ENCODE assay signal across 8 mouse cellular contexts in the genomic region with DNA sequence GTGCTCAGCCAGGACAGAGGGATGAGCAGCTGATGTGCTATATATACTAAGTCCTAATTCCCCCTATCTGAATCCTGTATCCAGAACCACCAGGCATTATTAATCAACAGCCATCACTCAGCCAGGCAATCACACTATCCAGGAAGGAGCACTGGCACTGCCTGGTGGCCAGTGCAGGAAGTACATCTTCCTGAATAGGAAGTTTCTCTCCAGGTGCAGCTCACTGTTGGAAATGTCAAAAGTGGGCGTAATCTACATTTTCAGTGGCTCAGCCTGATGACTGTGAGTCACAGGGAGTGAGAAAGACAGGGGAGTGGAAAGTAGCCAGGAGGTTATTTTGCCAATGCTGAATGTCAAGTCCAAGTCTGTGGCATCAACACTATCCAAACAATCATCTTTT. TPM values are rescaled to one million over a fixed set of nuclear protein-coding genes. Genes with fewer than 3 reads are reported as not detected.
DNase-seq lines count a peak whose midpoint lies in the region; ATAC-seq lines count a peak whose summit lies in the region.

No protein-coding gene starts in this region.

- peaks cover 54% of the 10 kb centered on the region for H3K36me3 ChIP-seq in forebrain, embryonic 10.5 days (replicated peaks)
- peaks cover 25% of the 10 kb centered on the region for H3K36me3 ChIP-seq in forebrain, embryonic 16.5 days (ENCODE audit: control insufficient read depth, insufficient read depth)

- H3K27ac ChIP-seq in forebrain, embryonic 10.5 days = no peak overlapping the region
- no peak overlapping the region for H3K27ac ChIP-seq in forebrain, embryonic 16.5 days (ENCODE audit: low read length)

- no peaks in the 10 kb centered on the region for H3K9me3 ChIP-seq in forebrain, embryonic 10.5 days
- no peaks in the 10 kb centered on the region for H3K9me3 ChIP-seq in forebrain, embryonic 16.5 days (ENCODE audit: control insufficient read depth, low read length)

- intact Hi-C loops in heart, postnatal 10 days (cut with DNase I) = loop anchor here (2.0 kb wide), 1 partner anchor 25 kb away; no protein-coding TSS in a partner anchor

- WGBS in forebrain, embryonic 10.5 days = 89% methylated on average over 1 of the region's 1 CpGs
- WGBS in forebrain, embryonic 16.5 days = 86% methylated on average over 1 of the region's 1 CpGs

- DNase-seq in forebrain, embryonic 10.5 days (ENCODE audit: extremely low spot score, low spot score) = peak; percentile 35
- DNase-seq in thymus, postnatal 0 days (ENCODE audit: low spot score) = peak; percentile 13
- no peak for DNase-seq in thymus, postnatal 10 days (ENCODE audit: low spot score in 2 of 2)
- peak; percentile 28 for DNase-seq in embryo, embryonic 11 days
- peak; percentile 42 to 48 for DNase-seq in layer of hippocampus, postnatal 10 days (ENCODE audit: low spot score in 2 of 2)
- DNase-seq in retina, adult 2 months (ENCODE audit: low read depth, low spot score) = peak; percentile 53
- DNase-seq in heart, postnatal 10 days = no peak

- peaks cover 1% of the 10 kb centered on the region; the same call in 1 of the 2 replicates for H3K4me1 ChIP-seq in forebrain, embryonic 10.5 days
- no peaks in the 10 kb centered on the region for H3K4me1 ChIP-seq in forebrain, embryonic 16.5 days (replicated peaks; ENCODE audit: control insufficient read depth, insufficient read depth, low read length)

- H3K4me2 ChIP-seq in forebrain, embryonic 16.5 days (ENCODE audit: low read length) = no peak overlapping the region

- H3K9ac ChIP-seq in forebrain, embryonic 16.5 days (replicated peaks; ENCODE audit: low read depth, low read length) = no peak overlapping the region

- no peaks in the 10 kb centered on the region for H3K27me3 ChIP-seq in forebrain, embryonic 10.5 days (ENCODE audit: poor library complexity, severe bottlenecking)
- no peaks in the 10 kb centered on the region for H3K27me3 ChIP-seq in forebrain, embryonic 16.5 days (replicated peaks; ENCODE audit: control insufficient read depth, insufficient read depth, low read length)

- no peak overlapping the region for H3K4me3 ChIP-seq in forebrain, embryonic 10.5 days
- H3K4me3 ChIP-seq in forebrain, embryonic 16.5 days (replicated peaks; ENCODE audit: low read length) = no peak overlapping the region

- ATAC-seq in forebrain, embryonic 16.5 days = no peak

RNA-seq across cellular contexts. Expression of a gene that starts 5.7 kb away (rescaled TPM):
- not detected in 2 replicates for polyA plus RNA-seq in forebrain, embryonic 10.5 days (2016; fragmentation: Nextera tagmentation; extraction: Ambion mirVana)
- 0.39 and 0.49 TPM in 2 replicates for polyA plus RNA-seq in forebrain, embryonic 16.5 days (2015; fragmentation: Nextera tagmentation; extraction: Ambion mirVana)
- 0.12 TPM in 1 of 2 replicates, not detected in the other for polyA plus RNA-seq in thymus, postnatal 0 days (2015; fragmentation: Nextera tagmentation; extraction: Ambion mirVana)
- not detected for total RNA-seq in layer of hippocampus, postnatal 10 days (2021)
- total RNA-seq in heart, postnatal 10 days (2021) = not detected

RNA-seq across cellular contexts. Expression of a gene that starts 8.8 kb away (rescaled TPM):
- 32.7 and 41.6 TPM in 2 replicates for polyA plus RNA-seq in forebrain, embryonic 10.5 days (2016; fragmentation: Nextera tagmentation; extraction: Ambion mirVana)
- 27.9 and 30.1 TPM in 2 replicates for polyA plus RNA-seq in forebrain, embryonic 16.5 days (2015; fragmentation: Nextera tagmentation; extraction: Ambion mirVana)
- 21.6 and 22.2 TPM in 2 replicates for polyA plus RNA-seq in thymus, postnatal 0 days (2015; fragmentation: Nextera tagmentation; extraction: Ambion mirVana)
- total RNA-seq in layer of hippocampus, postnatal 10 days (2021) = 10 to 100 TPM; 32.0 to 39.1 TPM
- 10 to 100 TPM; 13.8 to 18.2 TPM for total RNA-seq in heart, postnatal 10 days (2021)

RNA-seq across cellular contexts. Expression of a gene that starts 9.0 kb away (rescaled TPM):
- polyA plus RNA-seq in forebrain, embryonic 10.5 days (2016; fragmentation: Nextera tagmentation; extraction: Ambion mirVana) = 13.4 and 16.2 TPM in 2 replicates
- 9.3 and 9.4 TPM in 2 replicates for polyA plus RNA-seq in forebrain, embryonic 16.5 days (2015; fragmentation: Nextera tagmentation; extraction: Ambion mirVana)
- polyA plus RNA-seq in thymus, postnatal 0 days (2015; fragmentation: Nextera tagmentation; extraction: Ambion mirVana) = 6.5 and 6.9 TPM in 2 replicates
- 10 to 100 TPM in 1 of 2 experiments, 1 to 10 TPM in 1; 10.0 to 10.3 TPM for total RNA-seq in layer of hippocampus, postnatal 10 days (2021)
- total RNA-seq in heart, postnatal 10 days (2021) = 10 to 100 TPM; 23.5 to 24.7 TPM

RNA-seq across cellular contexts. Expression of a gene that starts 28.6 kb away (rescaled TPM):
- 126 and 138 TPM in 2 replicates for polyA plus RNA-seq in forebrain, embryonic 10.5 days (2016; fragmentation: Nextera tagmentation; extraction: Ambion mirVana)
- polyA plus RNA-seq in forebrain, embryonic 16.5 days (2015; fragmentation: Nextera tagmentation; extraction: Ambion mirVana) = 235 and 249 TPM in 2 replicates
- polyA plus RNA-seq in thymus, postnatal 0 days (2015; fragmentation: Nextera tagmentation; extraction: Ambion mirVana) = 136 TPM in 2 replicates
- 10 to 100 TPM; 33.6 to 36.7 TPM for total RNA-seq in layer of hippocampus, postnatal 10 days (2021)
- 10 to 100 TPM; 30.0 to 30.9 TPM for total RNA-seq in heart, postnatal 10 days (2021)

RNA-seq across cellular contexts. Expression of a gene that starts 31.5 kb away (rescaled TPM):
- polyA plus RNA-seq in forebrain, embryonic 10.5 days (2016; fragmentation: Nextera tagmentation; extraction: Ambion mirVana) = 0.16 TPM in 1 of 2 replicates, not detected in the other
- 0.08 and 0.09 TPM in 2 replicates for polyA plus RNA-seq in forebrain, embryonic 16.5 days (2015; fragmentation: Nextera tagmentation; extraction: Ambion mirVana)
- polyA plus RNA-seq in thymus, postnatal 0 days (2015; fragmentation: Nextera tagmentation; extraction: Ambion mirVana) = 0.14 TPM in 1 of 2 replicates, not detected in the other
- total RNA-seq in layer of hippocampus, postnatal 10 days (2021) = 1 to 10 TPM in 1 of 2 experiments, under 1 TPM in 1; 0.41 to 1.1 TPM
- under 1 TPM; 0.17 to 0.43 TPM for total RNA-seq in heart, postnatal 10 days (2021)

Comparison
In these comparisons a context has a peak if more than half of its experiments do, and no peak if none do; other contexts are left out.
1. DNase-seq: peak in forebrain, embryonic 10.5 days (single experiment), thymus, postnatal 0 days (single experiment), embryo, embryonic 11 days (single experiment), layer of hippocampus, postnatal 10 days (2 of 2) and retina, adult 2 months (single experiment); none in thymus, postnatal 10 days (0 of 2) and heart, postnatal 10 days (0 of 2).